Mouse (Mus musculus) olfactory bulb, adult 2 months (tissue): ENCODE results near the gene Sdc3. TPM values are rescaled to one million over a fixed set of nuclear protein-coding genes. Genes with fewer than 3 reads are reported as not detected.

Experiments used
- H3K27ac ChIP-seq: fragments of 200-500 bp; 2 replicates; pipeline ENCODE4 v1.5.1; 2012; ENCODE audit warnings: low read depth, low read length; ENCODE audit not compliant: insufficient read depth
- H3K4me1 ChIP-seq: fragments of 200-500 bp; 2 replicates; pipeline ENCODE4 v1.6.1; 2012; ENCODE audit warnings: low read length; ENCODE audit not compliant: control insufficient read depth, insufficient read depth
- H3K4me3 ChIP-seq: fragments of 200-500 bp; 2 replicates; pipeline ENCODE4 v1.5.1; 2012; ENCODE audit warnings: mild to moderate bottlenecking, low read depth, low read length, moderate library complexity; ENCODE audit not compliant: insufficient read depth
- CTCF ChIP-seq: fragments of 200-500 bp; IDR thresholded peaks from 2 replicates; pipeline ENCODE4 v1.5.1; 2012; ENCODE audit warnings: low read depth, mild to moderate bottlenecking, low read length, moderate library complexity; ENCODE audit not compliant: insufficient read depth
- POLR2A ChIP-seq: fragments of 200-500 bp; IDR thresholded peaks from 2 replicates; pipeline ENCODE4 v1.6.1; 2012; ENCODE audit warnings: mild to moderate bottlenecking, low read depth, low read length, moderate library complexity; ENCODE audit not compliant: insufficient read depth
- WGBS: fragments of 180-500 bp; shearing (Covaris S2); methylation state at CpG from one replicate; pipeline ENCODE4 v1.1.7; 2018; 5-methylcytosine and 5-hydroxymethylcytosine counted together
- polyA plus RNA-seq: library from polyadenylated mRNA; stranded (reverse); fragments of >200 nt; gene quantifications from 2 replicates; pipeline ENCODE4 v1.2.4, GENCODE M21; 2012; ENCODE audit warnings: low replicate concordance; ENCODE audit not compliant: missing spikeins, insufficient read depth, insufficient read length

Gene Sdc3
- polyA plus RNA-seq, 1 experiment: 81.4 TPM

GRCm38 (mm10) chr4:130761809-130762208 is 30.5 kb upstream of the Sdc3 start:
- Histone ChIP-seq H3K27ac (no peak overlapping the region), H3K4me3 (no peak overlapping the region), H3K4me1 (peaks cover under 1% of the 10 kb centered on the region; the same call in 1 of the 2 replicates)
- no peak for TF ChIP-seq CTCF
- 87% methylated on average over 5 of the region's 5 CpGs for WGBS

- Histone ChIP-seq H3K4me1 (peaks cover 3% of the 10 kb centered on the region; the same call in 1 of the 2 replicates), H3K4me3 (no peak overlapping the region), H3K27ac (no peak overlapping the region)
- 62% methylated on average over 7 of the region's 7 CpGs for WGBS
- TF ChIP-seq CTCF (no peak), POLR2A (no peak)
These were observed 26.8 kb upstream of the Sdc3 start for GRCm38 (mm10) chr4:130765399-130766160.

DNA sequence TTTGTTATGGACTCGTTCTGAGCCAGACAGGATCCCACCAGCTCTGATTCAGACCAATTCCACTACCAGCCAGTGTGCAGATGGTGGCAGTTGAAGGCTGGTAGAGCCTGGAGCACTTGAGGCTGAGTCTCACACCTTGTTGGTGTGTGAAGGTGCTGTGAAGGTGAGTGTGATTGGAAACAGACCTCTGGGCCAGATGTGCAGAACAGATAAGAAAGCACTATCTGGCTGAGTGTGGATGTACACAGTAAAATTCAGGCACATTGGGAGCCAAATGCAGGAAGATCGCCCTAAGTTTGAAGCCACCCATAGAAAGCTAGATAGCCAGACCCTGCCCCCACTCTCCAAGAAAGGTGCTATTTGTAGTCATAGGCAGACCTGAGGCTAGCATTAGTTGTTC is 25.9 kb upstream of the Sdc3 start:
- no peak overlapping the region for H3K27ac ChIP-seq
- H3K4me1 ChIP-seq: peaks cover 3% of the 10 kb centered on the region; the same call in 1 of the 2 replicates
- H3K4me3 ChIP-seq: no peak overlapping the region
- TF ChIP-seq POLR2A (no peak), CTCF (no peak)
- WGBS: 65% methylated on average over 2 of the region's 2 CpGs

DNA sequence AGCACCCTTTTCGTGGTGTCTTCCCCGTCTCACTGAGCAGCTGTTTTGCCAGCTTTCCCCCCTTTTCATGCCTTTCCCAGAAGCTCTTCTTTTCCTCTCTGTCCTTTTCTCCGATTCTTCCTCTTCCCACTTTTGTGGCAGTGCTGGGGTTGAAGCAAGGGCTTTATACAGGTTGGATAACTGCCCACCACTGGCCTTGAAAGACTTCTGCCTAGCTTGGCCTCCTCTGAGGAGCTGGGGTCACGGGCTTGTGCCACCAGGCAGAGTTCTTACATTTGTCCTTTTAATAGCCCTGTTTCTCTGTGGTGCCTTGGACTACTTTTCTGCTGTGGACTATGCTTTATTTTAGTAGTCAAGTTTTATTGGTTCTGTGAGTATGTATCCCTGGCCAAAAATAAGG is 25.4 kb upstream of the Sdc3 start:
- 0 out of 2 replicates have a peak overlapping the region, but pooled peaks have one; percentile 23 for H3K27ac ChIP-seq
- TF ChIP-seq CTCF (no peak), POLR2A (no peak)
- 52% methylated on average over 4 of the region's 4 CpGs for WGBS
- H3K4me3 ChIP-seq: no peak overlapping the region
- H3K4me1 ChIP-seq: peaks cover 5% of the 10 kb centered on the region; the same call in 1 of the 2 replicates

- 62% methylated on average over 4 of the region's 4 CpGs for WGBS
- Histone ChIP-seq H3K4me1 (peaks cover 10% of the 10 kb centered on the region), H3K27ac (no peak overlapping the region), H3K4me3 (no peak overlapping the region)
- TF ChIP-seq POLR2A (no peak), CTCF (no peak)
These were observed 18.4 kb upstream of the Sdc3 start for GRCm38 (mm10) chr4:130773899-130774298.

- no peak overlapping the region for H3K27ac ChIP-seq
- TF ChIP-seq CTCF (no peak), POLR2A (no peak)
- 94% methylated on average over 4 of the region's 4 CpGs for WGBS
- peaks cover 10% of the 10 kb centered on the region for H3K4me1 ChIP-seq
- H3K4me3 ChIP-seq: no peak overlapping the region
These were observed 17.5 kb upstream of the Sdc3 start for GRCm38 (mm10) chr4:130774822-130775221.

DNA sequence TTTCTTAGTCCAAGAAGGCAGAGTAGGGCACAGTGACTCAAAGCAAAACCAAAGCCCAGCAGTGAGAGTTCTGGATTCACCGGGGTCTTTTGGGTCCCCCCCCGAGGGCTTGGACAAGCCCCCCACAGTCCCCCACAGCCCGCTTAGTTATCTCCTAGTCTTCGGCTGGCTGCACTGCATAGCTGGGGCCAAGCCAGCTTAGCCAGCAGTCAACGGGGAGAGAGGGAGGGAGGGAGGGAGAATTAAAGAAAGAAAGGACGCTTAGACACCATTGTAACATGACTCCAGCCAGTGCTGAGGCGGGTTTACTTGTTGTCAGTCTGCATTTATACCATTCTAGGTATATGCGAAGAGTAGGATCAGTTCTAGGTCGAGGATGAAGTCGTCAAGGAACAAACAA is 14.7 kb upstream of the Sdc3 start:
- 45% methylated on average over 10 of the region's 10 CpGs for WGBS
- Histone ChIP-seq H3K27ac (no peak overlapping the region), H3K4me1 (peaks cover 8% of the 10 kb centered on the region), H3K4me3 (no peak overlapping the region)
- TF ChIP-seq CTCF: no peak
- TF ChIP-seq POLR2A: no peak

DNA sequence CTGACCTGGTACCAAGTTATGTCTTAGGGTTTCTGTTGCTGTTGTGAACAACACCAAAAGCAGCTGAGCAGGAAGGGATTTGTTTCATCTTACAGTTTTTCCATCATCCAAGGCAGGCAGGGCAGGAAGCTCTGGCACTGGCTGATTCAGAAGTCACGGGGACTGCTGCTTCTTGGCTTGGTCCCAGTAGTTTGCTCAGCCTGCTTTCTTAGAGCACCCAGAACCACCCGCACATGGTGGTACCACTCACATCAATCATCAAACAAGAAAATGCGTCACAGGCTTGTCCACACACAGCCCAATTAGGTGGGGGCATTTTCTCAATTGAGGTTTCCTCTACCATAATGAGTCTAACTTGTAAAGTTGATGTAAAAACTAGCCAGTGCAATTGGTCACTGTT is 13.3 kb upstream of the Sdc3 start:
- Histone ChIP-seq H3K27ac (no peak overlapping the region), H3K4me3 (no peak overlapping the region), H3K4me1 (peaks cover 6% of the 10 kb centered on the region)
- 29% methylated on average over 3 of the region's 3 CpGs for WGBS
- no peak for TF ChIP-seq CTCF
- no peak for TF ChIP-seq POLR2A

GRCm38 (mm10) chr4:130782492-130782891 is 9.8 kb upstream of the Sdc3 start:
- no peak for TF ChIP-seq CTCF
- TF ChIP-seq POLR2A: no peak
- Histone ChIP-seq H3K27ac (no peak overlapping the region), H3K4me1 (no peaks in the 10 kb centered on the region), H3K4me3 (no peak overlapping the region)
- WGBS: 93% methylated on average over 2 of the region's 2 CpGs
